Mouse (Mus musculus) layer of hippocampus, adult 9-10 months (tissue): ENCODE results near the gene Parvb.
"Not testable (repeated sequence)": the region's sequence is repeated elsewhere in the genome, so short reads cannot be mapped to it uniquely, and the experiment has no call there.

ENCODE experiments used
- DNase-seq: peaks from one replicate; pipeline ENCODE4 v3.0.0; 2022; ENCODE audit warnings: low spot score

Parvb gene

DNA sequence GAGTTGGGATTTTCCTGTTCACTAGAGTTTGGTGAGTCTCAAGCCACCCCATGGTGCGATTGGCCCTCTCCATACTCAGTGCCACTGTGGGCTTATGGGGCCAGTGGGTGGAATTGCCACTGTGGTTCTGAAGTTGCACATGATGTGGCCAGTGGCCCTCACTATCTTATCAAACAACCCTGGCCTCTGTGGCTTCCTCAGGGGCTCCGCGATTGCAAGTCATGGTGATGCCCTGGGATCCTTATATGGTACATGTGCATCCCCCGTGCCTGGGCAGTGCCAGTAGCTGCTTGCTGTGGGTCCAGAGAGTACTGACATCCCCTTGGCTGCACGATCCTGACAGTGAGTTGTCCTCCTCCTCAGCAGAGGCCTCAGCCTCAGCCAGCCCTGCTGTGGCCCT is 25.0 kb downstream of the Parvb start:
- no peak for DNase-seq

DNA sequence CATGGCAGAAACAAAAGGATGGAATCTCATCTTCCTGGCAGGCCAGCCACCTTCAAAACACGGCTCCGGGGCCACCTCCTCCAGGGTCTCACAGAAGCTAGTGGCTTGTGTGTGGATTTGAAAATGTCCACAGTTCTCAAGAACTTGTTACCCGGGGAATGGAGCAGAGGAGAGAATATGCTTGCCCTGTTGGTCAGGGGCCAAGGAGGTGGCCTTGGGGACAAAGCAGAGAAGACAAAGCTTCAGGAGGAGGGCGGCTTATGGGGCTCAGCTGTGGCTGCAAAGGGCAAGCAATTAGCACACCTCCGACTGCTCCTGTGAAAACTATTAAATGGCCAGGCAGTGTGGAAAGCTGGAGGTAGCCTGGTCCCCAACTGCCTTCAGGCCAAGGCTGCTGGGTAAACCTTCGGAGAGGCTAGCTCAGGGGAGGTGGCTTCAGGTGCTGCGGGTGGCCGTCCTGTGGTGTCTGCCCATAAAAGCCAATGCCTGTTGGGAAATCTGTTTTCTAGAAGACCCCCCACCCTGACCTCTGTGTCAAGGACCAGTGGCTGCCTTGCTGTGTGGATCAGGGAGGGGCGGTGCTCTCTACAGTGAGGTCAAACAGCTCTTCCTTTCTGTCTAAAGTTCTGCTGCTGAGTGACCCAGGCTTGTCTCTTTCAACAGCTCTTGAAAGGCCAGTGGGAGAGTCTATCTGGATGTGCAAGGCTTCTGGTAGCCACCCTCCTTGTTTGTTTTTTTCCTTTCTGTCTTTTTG is 26.9 kb downstream of the Parvb start:
- DNase-seq: no peak

- DNase-seq: peak; percentile 77
Observed at GRCm38 (mm10) chr15:84260123-84260822, 28.4 kb downstream of the Parvb start.

DNA sequence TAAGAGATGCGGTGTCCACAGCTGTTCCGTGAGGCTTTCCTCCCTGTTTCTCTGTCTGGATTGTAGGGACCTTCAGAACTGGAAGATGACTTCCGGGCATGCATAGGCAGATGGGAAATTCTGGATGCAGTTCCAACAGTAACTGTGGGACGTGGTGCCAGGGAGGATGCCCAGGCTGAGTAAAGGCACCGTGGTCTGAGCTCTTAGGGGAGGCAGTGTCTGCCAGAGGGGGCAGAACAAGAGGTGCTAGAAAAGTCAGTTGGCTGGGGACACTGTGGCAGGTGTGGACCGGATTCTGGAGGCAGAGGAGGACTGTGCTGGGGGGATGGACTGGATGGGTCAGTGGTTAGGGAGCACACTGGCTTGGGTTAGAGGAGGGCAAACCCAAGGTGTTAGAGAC is 30.8 kb downstream of the Parvb start:
- no peak for DNase-seq

DNA sequence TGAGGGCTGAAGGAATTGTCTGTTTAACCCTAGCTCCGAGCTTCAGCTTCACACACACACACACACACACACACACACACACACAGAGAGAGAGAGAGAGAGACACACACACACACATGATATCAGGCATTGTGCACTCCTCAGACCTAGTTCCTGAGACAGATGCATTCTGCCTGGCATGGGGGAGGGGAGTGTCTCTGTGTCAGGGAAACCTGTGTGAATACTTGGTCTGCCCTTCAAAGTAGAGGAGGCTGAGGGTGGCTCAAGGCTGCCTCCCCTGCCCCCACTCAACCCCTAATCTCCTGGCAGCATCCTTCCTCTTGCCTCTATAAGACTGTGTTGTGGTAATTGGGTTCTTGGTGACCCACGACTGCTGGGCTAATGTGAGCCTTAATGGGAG is 31.7 kb downstream of the Parvb start:
- DNase-seq: no peak

GRCm38 (mm10) chr15:84265141-84265540 is 33.3 kb downstream of the Parvb start:
- no peak for DNase-seq

GRCm38 (mm10) chr15:84266290-84266689 is 34.4 kb downstream of the Parvb start:
- DNase-seq: no peak

DNA sequence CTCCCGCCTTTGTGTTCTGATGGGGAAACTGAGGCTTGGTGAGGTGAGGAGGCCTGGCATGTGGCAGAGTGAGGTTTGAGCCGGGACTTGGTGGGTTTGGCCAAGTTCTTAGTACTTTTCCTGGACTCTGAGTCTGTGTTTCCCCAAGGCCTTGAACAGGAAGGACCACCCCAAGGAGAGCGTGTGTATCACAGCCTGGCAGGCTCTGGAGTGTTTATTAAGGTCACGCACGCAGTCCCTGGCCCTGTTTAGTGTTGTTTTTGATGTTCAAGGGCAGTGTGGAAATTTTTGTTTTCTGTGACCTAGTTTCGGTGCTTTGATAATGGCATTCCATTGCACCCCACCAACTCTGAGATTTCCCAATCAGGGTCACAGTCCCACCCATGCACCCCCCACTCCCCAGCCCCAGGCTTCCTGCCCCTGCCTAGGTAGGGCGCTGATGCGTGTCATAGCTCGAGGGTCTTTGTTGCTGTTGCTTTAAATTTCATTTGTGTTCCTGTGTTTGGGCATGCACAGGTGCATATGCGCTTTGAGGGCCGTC is 35.9 kb downstream of the Parvb start:
- DNase-seq: no peak

DNA sequence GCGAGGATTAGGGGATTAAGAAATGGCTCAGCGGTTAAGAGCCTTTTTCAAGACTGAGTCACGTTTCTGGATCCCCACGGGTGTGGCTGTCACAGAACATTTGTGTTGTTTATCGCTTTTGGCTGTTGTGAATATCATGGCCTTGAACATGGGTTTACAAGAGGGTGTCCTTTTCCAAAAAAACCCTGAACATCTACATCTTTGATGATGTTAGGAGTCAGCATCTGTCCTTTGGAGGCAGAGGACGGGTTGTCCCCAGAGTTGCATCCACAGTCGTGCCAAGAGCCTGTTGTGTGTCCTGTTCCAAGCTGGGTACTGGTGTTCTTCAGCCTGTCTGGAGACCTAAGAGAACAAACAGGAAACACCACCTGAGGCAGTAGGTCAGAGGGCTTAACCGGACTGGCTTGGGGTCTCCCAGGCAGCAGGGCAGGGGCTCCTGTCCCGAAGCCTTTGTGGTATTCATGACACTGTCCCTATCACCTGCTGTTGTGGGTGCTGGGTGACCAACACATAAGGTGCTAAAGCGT is 37.3 kb downstream of the Parvb start:
- no peak for DNase-seq

DNA sequence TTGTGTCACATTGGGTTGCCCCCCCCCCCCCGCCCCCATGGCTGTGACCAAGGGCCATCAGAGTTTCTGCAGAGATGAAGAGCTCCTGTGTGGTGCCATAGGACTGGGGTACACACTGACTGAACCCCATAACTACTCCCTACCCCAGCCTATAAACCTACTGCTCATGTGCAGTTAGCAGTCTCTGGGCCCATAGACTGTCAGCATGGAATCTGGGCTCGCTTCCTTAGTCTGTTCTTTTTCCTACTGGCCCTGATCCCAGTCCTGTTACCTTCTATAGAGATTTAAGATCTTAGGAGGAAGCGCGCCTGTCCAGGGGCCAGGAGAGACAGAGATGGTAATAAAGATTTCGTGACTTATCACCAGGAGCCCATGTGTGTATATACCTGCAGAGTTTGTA is 38.2 kb downstream of the Parvb start:
- DNase-seq: no peak

DNA sequence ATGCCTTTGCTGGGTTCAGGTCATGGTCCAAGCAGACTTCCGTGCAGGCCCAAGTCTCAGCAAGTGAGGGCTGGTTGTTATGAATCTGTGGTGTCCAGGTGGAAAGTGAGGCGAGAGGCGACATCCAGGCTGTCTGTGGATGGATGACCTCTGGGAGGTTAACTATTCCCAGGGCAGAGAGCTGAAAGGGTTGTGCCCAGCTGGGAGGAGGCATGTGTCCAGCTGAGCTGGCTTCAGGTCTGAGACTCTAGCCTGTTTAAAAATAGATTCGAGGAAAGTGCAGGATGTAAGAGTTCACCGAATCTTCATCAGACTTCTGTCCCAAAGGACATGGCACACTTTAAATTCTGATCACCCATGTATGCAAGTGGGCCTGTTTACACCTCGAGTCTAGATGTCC is 38.6 kb downstream of the Parvb start:
- DNase-seq: no peak

- no peak for DNase-seq
Observed at GRCm38 (mm10) chr15:84276066-84276465, 44.2 kb downstream of the Parvb start.

GRCm38 (mm10) chr15:84278091-84278490 is 46.2 kb downstream of the Parvb start:
- no peak for DNase-seq

- no peak for DNase-seq
Observed at GRCm38 (mm10) chr15:84278656-84279055, 46.8 kb downstream of the Parvb start.

DNA sequence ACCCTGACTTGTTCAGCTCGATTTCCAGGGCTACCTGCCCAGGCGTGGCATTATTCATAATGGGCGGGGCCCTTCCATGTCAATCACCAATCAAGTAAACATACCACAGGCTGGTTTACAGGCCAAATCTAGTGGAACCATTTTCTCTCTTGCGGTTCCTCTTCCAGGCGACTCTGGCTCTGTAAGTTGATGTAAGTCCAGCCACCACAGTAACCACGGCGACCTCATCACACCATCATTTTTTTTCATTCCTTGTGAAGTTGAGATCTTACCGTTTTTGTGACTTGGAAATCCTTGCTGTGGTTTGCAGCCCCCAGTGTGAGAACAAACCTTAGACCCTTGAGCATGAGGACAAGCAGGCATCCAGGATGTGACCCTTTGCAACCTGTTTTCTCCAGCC is 48.5 kb downstream of the Parvb start:
- no peak for DNase-seq

- no peak for DNase-seq
Observed at GRCm38 (mm10) chr15:84280712-84281347, 49.0 kb downstream of the Parvb start.

DNA sequence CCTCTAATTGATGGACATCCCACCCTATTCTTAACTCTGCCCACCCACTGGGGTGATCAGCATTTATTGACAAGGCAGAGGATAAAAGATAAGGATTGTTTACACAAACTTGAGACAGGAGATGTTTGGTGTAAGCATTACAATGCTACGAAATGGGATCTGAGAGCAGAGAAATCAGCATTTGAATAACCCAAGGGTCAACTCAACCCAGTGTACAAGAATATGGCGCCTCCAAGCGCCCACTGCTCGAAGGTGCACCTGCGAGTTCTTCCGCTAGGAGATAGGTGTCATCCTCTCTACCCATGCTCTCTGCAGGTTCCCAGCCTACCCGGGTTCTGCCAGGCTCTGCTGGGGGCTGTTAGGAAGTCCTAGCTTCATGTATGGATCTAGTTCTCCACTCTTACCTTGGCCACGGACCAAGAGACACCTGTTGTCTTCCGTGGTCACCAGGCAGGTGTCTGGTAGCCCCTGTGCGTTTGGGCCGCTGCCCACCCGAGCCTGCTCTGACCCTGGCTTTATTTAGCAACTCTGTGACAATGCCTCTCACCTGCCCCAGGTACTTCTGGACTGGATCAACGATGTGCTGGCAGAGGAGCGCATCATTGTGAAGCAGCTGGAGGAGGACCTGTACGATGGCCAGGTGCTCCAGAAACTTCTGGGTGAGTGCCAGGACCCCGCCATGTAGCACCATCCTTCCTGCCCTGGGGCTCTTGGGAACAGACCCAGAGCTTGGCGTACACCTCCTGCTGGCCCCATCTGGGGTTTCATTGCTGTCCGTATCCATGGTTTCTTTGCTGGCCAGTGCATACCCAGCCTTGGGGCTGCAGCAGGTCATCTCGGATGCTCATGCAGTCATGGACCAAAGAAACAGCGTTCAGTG is 50.6 kb downstream of the Parvb start:
- DNase-seq: no peak

- DNase-seq: no peak
Observed at GRCm38 (mm10) chr15:84284059-84284458, 52.2 kb downstream of the Parvb start.

DNA sequence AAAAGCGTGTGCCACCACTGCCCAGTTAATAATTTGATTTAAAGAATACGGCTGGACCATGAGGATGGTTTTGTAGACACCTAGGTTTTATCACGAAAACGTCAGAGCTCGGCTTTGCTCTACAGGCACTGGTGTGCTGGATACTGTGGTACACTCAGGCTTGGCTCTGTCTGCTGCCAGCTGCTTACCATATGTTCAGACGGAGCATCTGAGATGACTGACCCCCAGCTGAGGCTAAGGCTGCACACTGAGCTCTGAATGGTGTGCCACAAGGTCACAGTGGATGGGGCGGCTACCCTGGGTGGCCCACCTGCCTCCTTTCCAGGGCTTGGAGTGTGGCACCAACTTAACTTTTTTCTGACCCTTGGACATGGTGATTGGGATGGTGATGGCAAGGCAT is 53.6 kb downstream of the Parvb start:
- DNase-seq: no peak

GRCm38 (mm10) chr15:84288953-84289352 is 57.1 kb downstream of the Parvb start:
- not testable (repeated sequence) for DNase-seq

DNA sequence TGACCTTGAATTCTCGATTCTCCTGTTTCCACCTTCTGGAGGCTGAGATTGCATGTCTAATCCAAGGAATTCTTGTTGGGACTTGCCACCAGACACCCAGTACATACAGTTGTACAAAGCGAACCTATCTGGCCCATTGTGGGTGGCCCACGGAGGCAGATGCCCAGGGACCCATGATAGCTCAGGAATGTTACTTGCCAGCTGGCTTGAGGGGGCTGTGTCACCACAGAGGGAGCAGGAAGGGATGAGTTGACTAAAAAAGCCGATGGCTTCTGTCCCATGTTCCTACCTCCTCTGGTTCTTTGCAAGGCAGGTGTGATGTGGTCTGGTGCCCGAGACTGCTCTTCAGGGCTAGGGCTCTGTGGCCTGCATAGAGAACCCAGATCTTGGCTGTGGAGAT is 59.3 kb downstream of the Parvb start:
- no peak for DNase-seq

DNA sequence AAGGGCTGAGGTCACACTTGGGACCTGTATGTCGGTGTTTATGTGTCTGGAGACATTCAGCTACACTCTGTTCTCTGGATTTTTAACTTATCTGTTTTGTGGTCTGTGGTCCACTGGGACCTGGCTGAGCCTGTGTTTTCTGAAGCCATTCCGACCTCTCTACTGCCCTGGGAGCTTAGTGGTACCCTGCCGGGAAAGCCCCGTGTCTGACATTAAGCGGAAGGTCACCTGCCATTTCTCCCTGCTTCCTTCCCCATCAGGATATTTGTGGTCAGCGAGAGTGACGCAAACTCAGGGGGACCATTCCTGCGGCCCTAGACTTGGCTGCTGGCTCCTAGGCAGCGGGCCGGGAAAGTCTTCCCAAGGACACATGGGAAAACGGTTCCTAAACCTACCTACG is 61.7 kb downstream of the Parvb start:
- DNase-seq: no peak
